Mouse (Mus musculus): ENCODE measurements around the gene Prrc2a. TPM values are rescaled to one million over a fixed set of nuclear protein-coding genes. Genes with fewer than 3 reads are reported as not detected.

Prrc2a gene
- total and polyA plus RNA-seq, 2 experiments from 2014 or later: 88.0 to 230 TPM

GRCm38 (mm10) chr17:35162730-35163129, 2.0 kb downstream of the Prrc2a start:
- DNase-seq (ENCODE audit: low spot score): no peak
- peak overlapping the region; percentile 87 for H3K4me3 ChIP-seq (ENCODE audit: low read depth, low read length)
- ATAC-seq (ENCODE audit: low FRiP score): no peak
- no peaks in the 10 kb centered on the region for H3K27me3 ChIP-seq (ENCODE audit: insufficient read depth, low read length)
- H3K4me1 ChIP-seq (ENCODE audit: insufficient read depth, low read length): peaks cover 11% of the 10 kb centered on the region; the same call in 1 of the 2 replicates
- H3K9ac ChIP-seq (replicated peaks; ENCODE audit: low read length, poor library complexity, severe bottlenecking): peak overlapping the region; percentile 98
- H3K27ac ChIP-seq (ENCODE audit: low read depth, low read length): peak overlapping the region; percentile 43; the same call in 1 of the 2 replicates
- peaks cover 45% of the 10 kb centered on the region for H3K36me3 ChIP-seq (ENCODE audit: insufficient read depth, low read length)
- peak overlapping the region; percentile 85 for H3K4me2 ChIP-seq (ENCODE audit: low read depth, low read length, poor library complexity, severe bottlenecking)
- WGBS: 24% methylated on average over 12 of the region's 12 CpGs
- TF ChIP-seq CTCF (IDR thresholded peaks at IDR 0.05): no peak
- no peaks in the 10 kb centered on the region for H3K9me3 ChIP-seq (ENCODE audit: low read length)

DNA sequence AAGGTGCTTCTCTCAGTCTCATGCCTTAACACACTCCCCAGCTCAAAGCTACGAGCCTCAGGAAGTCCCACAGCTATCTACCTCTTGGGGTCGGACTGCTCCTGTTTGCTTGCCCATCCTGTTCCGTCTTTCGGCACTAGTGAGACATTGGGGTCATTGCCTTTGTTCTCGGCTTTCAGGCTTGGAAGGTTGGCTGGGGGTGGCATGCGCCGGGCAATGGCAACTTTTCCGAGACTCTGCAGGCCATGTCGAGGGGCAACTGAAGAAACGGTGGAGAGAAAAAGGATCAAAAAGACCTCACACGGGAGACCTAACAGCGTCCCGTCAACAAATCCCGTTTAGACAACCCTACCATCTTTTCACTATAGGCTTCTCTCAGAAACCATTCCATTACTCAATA, 2.6 kb downstream of the Prrc2a start:
- H3K27me3 ChIP-seq (ENCODE audit: insufficient read depth, low read length): no peaks in the 10 kb centered on the region
- H3K9me3 ChIP-seq (ENCODE audit: low read length): no peaks in the 10 kb centered on the region
- peaks cover 11% of the 10 kb centered on the region; the same call in 1 of the 2 replicates for H3K4me1 ChIP-seq (ENCODE audit: insufficient read depth, low read length)
- WGBS: 54% methylated on average over 14 of the region's 14 CpGs
- DNase-seq (ENCODE audit: low spot score) (no peak), ATAC-seq (ENCODE audit: low FRiP score) (no peak)
- no peak overlapping the region for H3K27ac ChIP-seq (ENCODE audit: low read depth, low read length)
- peak overlapping the region; percentile 87; the same call in 1 of the 2 replicates for H3K4me3 ChIP-seq (ENCODE audit: low read depth, low read length)
- TF ChIP-seq CTCF (IDR thresholded peaks at IDR 0.05): no peak
- H3K36me3 ChIP-seq (ENCODE audit: insufficient read depth, low read length): peaks cover 51% of the 10 kb centered on the region
- H3K9ac ChIP-seq (replicated peaks; ENCODE audit: low read length, poor library complexity, severe bottlenecking): peak overlapping the region; percentile 98; the same call in 1 of the 2 replicates
- H3K4me2 ChIP-seq (ENCODE audit: low read depth, low read length, poor library complexity, severe bottlenecking): peak overlapping the region; percentile 85

DNA sequence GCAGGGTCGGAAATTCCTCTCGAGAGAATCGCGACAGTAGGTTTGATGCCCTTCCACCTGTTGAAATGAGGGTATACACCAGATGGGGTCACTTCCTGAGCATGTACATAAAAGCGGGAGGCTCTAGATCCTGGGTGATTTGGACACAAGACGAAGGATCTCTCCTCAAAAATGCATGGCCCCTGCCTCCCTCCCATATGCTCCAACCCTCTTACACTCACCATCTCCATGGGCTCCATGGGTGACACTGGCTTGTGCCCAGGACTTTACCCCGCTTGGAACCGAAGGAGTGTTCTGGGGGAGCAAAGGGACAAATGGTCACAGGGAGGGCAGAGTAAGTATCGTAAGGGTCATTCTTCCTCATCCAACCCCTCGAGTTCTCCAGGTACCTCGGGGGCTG, 3.3 kb downstream of the Prrc2a start:
- WGBS: 80% methylated on average over 11 of the region's 11 CpGs
- H3K4me1 ChIP-seq (ENCODE audit: insufficient read depth, low read length): peaks cover 10% of the 10 kb centered on the region; the same call in 1 of the 2 replicates
- no peak overlapping the region for H3K27ac ChIP-seq (ENCODE audit: low read depth, low read length)
- ATAC-seq (ENCODE audit: low FRiP score): no peak
- H3K27me3 ChIP-seq (ENCODE audit: insufficient read depth, low read length): no peaks in the 10 kb centered on the region
- H3K9ac ChIP-seq (replicated peaks; ENCODE audit: low read length, poor library complexity, severe bottlenecking): no peak overlapping the region
- no peak overlapping the region for H3K4me2 ChIP-seq (ENCODE audit: low read depth, low read length, poor library complexity, severe bottlenecking)
- no peak for TF ChIP-seq CTCF (IDR thresholded peaks at IDR 0.05)
- peaks cover 58% of the 10 kb centered on the region for H3K36me3 ChIP-seq (ENCODE audit: insufficient read depth, low read length)
- H3K9me3 ChIP-seq (ENCODE audit: low read length): no peaks in the 10 kb centered on the region
- DNase-seq (ENCODE audit: low spot score): no peak
- H3K4me3 ChIP-seq (ENCODE audit: low read depth, low read length): no peak overlapping the region; the same call in 1 of the 2 replicates

DNA sequence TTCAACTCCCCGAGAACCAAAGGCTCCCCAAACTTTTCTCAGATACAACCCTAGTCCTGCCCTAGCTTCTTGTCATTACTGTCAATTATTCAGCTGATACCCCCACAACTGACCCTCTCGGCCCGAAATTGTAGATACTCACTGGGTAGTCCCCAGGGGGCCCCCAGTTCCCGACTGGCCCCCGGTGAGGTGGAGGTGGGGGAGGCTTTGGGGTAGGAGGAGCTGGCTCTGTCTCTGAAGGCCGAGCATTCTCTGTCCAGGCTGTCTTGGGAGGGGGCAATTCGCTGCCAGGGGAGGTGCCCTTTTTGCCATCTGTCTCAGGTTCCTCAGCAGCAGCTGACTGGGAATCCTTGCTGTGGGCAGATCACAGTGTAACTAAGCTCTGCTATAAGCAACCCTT, 5.1 kb downstream of the Prrc2a start:
- DNase-seq (ENCODE audit: low spot score) (no peak), ATAC-seq (ENCODE audit: low FRiP score) (no peak)
- H3K27me3 ChIP-seq (ENCODE audit: insufficient read depth, low read length): no peaks in the 10 kb centered on the region
- no peak for TF ChIP-seq CTCF (IDR thresholded peaks at IDR 0.05)
- H3K9me3 ChIP-seq (ENCODE audit: low read length): no peaks in the 10 kb centered on the region
- H3K4me2 ChIP-seq (ENCODE audit: low read depth, low read length, poor library complexity, severe bottlenecking): no peak overlapping the region
- H3K9ac ChIP-seq (replicated peaks; ENCODE audit: low read length, poor library complexity, severe bottlenecking): no peak overlapping the region
- no peak overlapping the region for H3K27ac ChIP-seq (ENCODE audit: low read depth, low read length)
- no peak overlapping the region for H3K4me3 ChIP-seq (ENCODE audit: low read depth, low read length)
- H3K4me1 ChIP-seq (ENCODE audit: insufficient read depth, low read length): peaks cover 8% of the 10 kb centered on the region; the same call in 1 of the 2 replicates
- peaks cover 75% of the 10 kb centered on the region for H3K36me3 ChIP-seq (ENCODE audit: insufficient read depth, low read length)
- 82% methylated on average over 7 of the region's 7 CpGs for WGBS

GRCm38 (mm10) chr17:35158850-35159593, 5.7 kb downstream of the Prrc2a start:
- no peak for DNase-seq (ENCODE audit: low spot score)
- H3K4me1 ChIP-seq (ENCODE audit: insufficient read depth, low read length): peaks cover 8% of the 10 kb centered on the region; the same call in 1 of the 2 replicates
- WGBS: 95% methylated on average over 16 of the region's 16 CpGs

DNA sequence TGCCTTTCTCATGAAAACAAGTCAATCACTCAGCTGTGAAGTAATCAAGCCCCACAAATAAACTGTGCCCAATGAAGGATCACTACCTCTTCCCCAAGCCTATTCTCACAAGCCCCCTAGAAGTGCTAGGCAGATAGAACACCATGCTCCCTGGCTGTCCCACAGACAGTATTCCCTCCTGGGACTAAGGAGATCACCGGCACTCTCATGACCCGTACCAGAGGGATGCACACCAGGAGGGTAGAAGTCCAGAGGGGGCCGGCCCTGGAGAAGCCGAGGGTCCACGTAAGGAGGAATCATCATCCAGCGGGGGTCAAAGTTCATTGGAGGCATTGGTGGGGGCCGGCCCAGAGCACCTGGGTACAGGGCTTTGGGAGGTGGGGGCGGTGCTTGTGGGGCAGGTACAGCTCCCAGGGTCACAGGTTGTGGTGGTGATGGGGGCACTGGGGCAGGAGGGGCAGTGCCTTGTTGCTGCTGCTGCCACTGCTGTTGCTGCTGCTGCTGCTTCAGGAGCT, 7.0 kb downstream of the Prrc2a start:
- ATAC-seq (ENCODE audit: low FRiP score): no peak
- Histone ChIP-seq H3K27me3 (ENCODE audit: insufficient read depth, low read length) (no peaks in the 10 kb centered on the region), H3K36me3 (ENCODE audit: insufficient read depth, low read length) (peaks cover 94% of the 10 kb centered on the region), H3K4me3 (ENCODE audit: low read depth, low read length) (no peak overlapping the region), H3K27ac (ENCODE audit: low read depth, low read length) (no peak overlapping the region), H3K4me2 (ENCODE audit: low read depth, low read length, poor library complexity, severe bottlenecking) (no peak overlapping the region), H3K9me3 (ENCODE audit: low read length) (no peaks in the 10 kb centered on the region), H3K9ac (replicated peaks; ENCODE audit: low read length, poor library complexity, severe bottlenecking) (no peak overlapping the region), H3K4me1 (ENCODE audit: insufficient read depth, low read length) (peaks cover 5% of the 10 kb centered on the region; the same call in 1 of the 2 replicates)
- no peak for DNase-seq (ENCODE audit: low spot score)
- TF ChIP-seq CTCF (IDR thresholded peaks at IDR 0.05): no peak
- WGBS: 91% methylated on average over 8 of the region's 8 CpGs

More at GRCm38 (mm10) chr17:35158850-35159593, 5.7 kb downstream of the Prrc2a start:
- Histone ChIP-seq H3K9ac (replicated peaks; ENCODE audit: low read length, poor library complexity, severe bottlenecking) (no peak overlapping the region), H3K9me3 (ENCODE audit: low read length) (no peaks in the 10 kb centered on the region), H3K4me2 (ENCODE audit: low read depth, low read length, poor library complexity, severe bottlenecking) (no peak overlapping the region), H3K36me3 (ENCODE audit: insufficient read depth, low read length) (peaks cover 81% of the 10 kb centered on the region), H3K4me3 (ENCODE audit: low read depth, low read length) (no peak overlapping the region), H3K27me3 (ENCODE audit: insufficient read depth, low read length) (no peaks in the 10 kb centered on the region), H3K27ac (ENCODE audit: low read depth, low read length) (no peak overlapping the region)
- TF ChIP-seq CTCF (IDR thresholded peaks at IDR 0.05): no peak
- ATAC-seq (ENCODE audit: low FRiP score): no peak
